Mouse (Mus musculus) forebrain, embryonic 15.5 days (tissue): Measurements from ENCODE around the gene Xirp1. TPM values are rescaled to one million over a fixed set of nuclear protein-coding genes. Genes with fewer than 3 reads are reported as not detected.

Experiments
- ATAC-seq: fragments of 200-750 bp; cut with Nextera tagmentation; replicated peaks from 2 replicates; pipeline ENCODE4 v1.8.0; 2017; ENCODE audit warnings: mild to moderate bottlenecking, moderate TSS enrichment, moderate library complexity
- H3K27ac ChIP-seq: fragments of 300-500 bp; sonication (generic); replicated peaks from 2 replicates; pipeline ENCODE4 v1.5.1; 2015; ENCODE audit warnings: mild to moderate bottlenecking, inconsistent platforms
- H3K27me3 ChIP-seq: fragments of 300-500 bp; sonication (generic); 2 replicates; pipeline ENCODE4 v1.6.1; 2015; ENCODE audit warnings: inconsistent platforms
- H3K36me3 ChIP-seq: fragments of 300-500 bp; sonication (generic); 2 replicates; pipeline ENCODE4 v1.6.1; 2015; ENCODE audit warnings: mild to moderate bottlenecking, inconsistent platforms
- H3K4me1 ChIP-seq: fragments of 300-500 bp; sonication (generic); 2 replicates; pipeline ENCODE4 v1.6.1; 2015; ENCODE audit warnings: inconsistent platforms
- H3K4me2 ChIP-seq: fragments of 300-500 bp; sonication (generic); replicated peaks from 2 replicates; pipeline ENCODE4 v1.6.1; 2015; ENCODE audit warnings: mild to moderate bottlenecking, inconsistent platforms
- H3K4me3 ChIP-seq: fragments of 300-500 bp; sonication (generic); 2 replicates; pipeline ENCODE4 v1.5.1; 2015; ENCODE audit warnings: mild to moderate bottlenecking, inconsistent platforms
- H3K9ac ChIP-seq: fragments of 300-500 bp; sonication (generic); replicated peaks from 2 replicates; pipeline ENCODE4 v1.6.1; 2015; ENCODE audit warnings: mild to moderate bottlenecking, inconsistent platforms
- H3K9me3 ChIP-seq: fragments of 300-500 bp; sonication (generic); 2 replicates; pipeline ENCODE4 v1.6.1; 2016; ENCODE audit warnings: inconsistent platforms
- WGBS: fragments of 180-500 bp; shearing (Covaris S2); methylation state at CpG from one replicate; pipeline ENCODE4 v1.1.7; 2015; ENCODE audit warnings: mixed read lengths; 5-methylcytosine and 5-hydroxymethylcytosine counted together
- polyA plus RNA-seq: library from polyadenylated mRNA; unstranded; fragments of >200 nt; fragmentation: Nextera tagmentation; extraction: Ambion mirVana; gene quantifications from 2 replicates; pipeline ENCODE4 v1.2.1, GENCODE M21; 2015

The Xirp1 gene
- polyA plus RNA-seq: not detected in 2 replicates

DNA sequence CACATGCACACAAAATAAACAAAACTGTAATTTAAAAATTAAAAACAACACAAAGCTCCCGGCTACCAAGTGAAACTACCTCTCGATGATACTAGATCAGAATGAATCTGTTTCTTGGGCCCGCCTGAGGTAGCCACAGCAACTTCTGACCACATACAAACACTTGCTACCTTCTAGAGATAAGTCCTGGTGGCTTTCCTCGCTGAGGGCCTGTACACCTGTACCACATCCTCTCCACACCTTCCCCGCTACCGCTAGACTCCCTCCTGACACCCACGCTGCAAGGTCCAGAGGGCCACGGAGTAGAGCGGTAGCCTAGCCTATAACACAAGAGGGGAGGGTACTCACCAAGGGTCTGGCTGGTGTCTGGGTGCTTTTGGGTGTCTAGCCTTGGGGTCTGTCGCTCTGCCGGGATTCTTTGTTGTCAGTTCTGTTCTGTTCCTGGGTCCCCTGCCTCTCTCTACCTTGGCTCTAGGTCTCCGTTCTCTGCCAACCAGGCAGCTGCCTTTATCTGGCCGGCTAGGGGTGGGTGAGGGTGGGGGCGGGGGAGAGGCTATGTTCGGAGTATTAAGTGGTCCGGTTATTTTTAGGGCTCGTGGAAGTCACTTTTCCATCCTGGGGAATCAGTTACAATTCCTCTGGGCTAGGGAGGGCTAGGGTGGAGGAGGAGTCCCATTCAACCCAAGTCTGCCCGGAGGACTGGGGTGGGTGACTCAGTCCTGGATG is at the start of gene Xirp1:
Xirp1 (minus strand) TSS at position 513 of the 726 bp plus-strand sequence.
- H3K9ac ChIP-seq: no peak within 1 kb of the TSS
- H3K4me3 ChIP-seq: no peak within 1 kb of the TSS
- H3K4me1 ChIP-seq: peaks cover 14% of the 10 kb centered on the region; the same call in 1 of the 2 replicates
- no peaks in the 10 kb centered on the region for H3K9me3 ChIP-seq
- 89% methylated on average over 18 of the region's 18 CpGs for WGBS
- no peak for ATAC-seq
- H3K27me3 ChIP-seq: no peaks in the 10 kb centered on the region
- H3K27ac ChIP-seq: no peak within 1 kb of the TSS
- H3K4me2 ChIP-seq: no peak within 1 kb of the TSS
- H3K36me3 ChIP-seq: no peaks in the 10 kb centered on the region

- Histone ChIP-seq H3K27ac (no peak overlapping the region), H3K4me2 (no peak overlapping the region), H3K4me3 (no peak overlapping the region), H3K36me3 (no peaks in the 10 kb centered on the region), H3K4me1 (0 out of 2 replicates have a peak, but pooled peaks cover 2% of the 10 kb centered on the region), H3K9me3 (no peaks in the 10 kb centered on the region), H3K27me3 (no peaks in the 10 kb centered on the region), H3K9ac (no peak overlapping the region)
- no peak for ATAC-seq
- WGBS: 12% methylated on average over 3 of the region's 3 CpGs
These were observed 49.8 kb upstream of the Xirp1 start for GRCm38 (mm10) chr9:120073169-120073568.

DNA sequence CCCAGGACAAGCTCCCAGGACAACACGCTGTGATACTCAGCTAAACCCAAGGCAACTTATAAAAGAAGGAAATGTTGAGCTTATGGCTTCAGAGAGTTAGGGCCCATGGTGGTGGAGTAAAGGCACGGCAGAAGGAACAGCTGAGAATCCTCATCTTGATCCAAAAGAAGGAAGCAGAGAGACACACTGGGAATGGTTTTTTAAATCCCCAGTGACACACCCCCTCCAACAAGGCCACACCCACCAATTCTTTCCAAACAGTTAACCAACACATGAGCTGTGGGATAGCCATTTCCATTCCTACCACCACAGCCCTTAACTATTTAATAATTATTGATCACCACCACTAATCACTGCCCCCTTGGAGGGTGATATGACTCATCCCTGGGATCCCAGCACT is 47.9 kb upstream of the Xirp1 start:
- no peaks in the 10 kb centered on the region for H3K9me3 ChIP-seq
- no peaks in the 10 kb centered on the region for H3K36me3 ChIP-seq
- no peak overlapping the region for H3K4me2 ChIP-seq
- H3K4me3 ChIP-seq: no peak overlapping the region
- H3K4me1 ChIP-seq: no peaks in the 10 kb centered on the region
- H3K9ac ChIP-seq: no peak overlapping the region
- no peaks in the 10 kb centered on the region for H3K27me3 ChIP-seq
- 79% methylated on average over 2 of the region's 2 CpGs for WGBS
- no peak for ATAC-seq
- H3K27ac ChIP-seq: no peak overlapping the region

DNA sequence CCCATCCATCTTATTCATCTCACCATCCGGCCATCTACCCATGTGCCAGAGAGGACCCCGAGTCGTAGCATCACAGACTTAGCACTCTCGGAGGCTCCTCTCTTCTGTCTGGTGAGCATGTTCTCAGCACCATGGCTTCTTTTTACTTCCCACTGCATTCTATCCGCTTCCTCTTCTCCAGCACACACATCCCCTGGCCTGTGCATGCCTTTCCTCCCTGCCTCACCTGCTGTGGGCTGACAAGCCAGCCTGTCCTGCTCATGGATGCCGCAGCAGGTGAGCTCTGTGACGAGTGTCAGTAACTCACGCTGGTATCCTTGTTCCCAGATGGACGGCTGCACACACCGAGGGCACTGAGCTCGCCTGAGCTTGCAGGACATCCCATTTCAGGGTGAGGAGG is 46.4 kb upstream of the Xirp1 start, which contains the start of gene Cx3cr1:
Cx3cr1 (minus strand) TSS at position 101 of the 400 bp plus-strand sequence.
- H3K27ac ChIP-seq: no peak within 1 kb of the TSS
- WGBS: 88% methylated on average over 11 of the region's 11 CpGs
- H3K4me2 ChIP-seq: no peak within 1 kb of the TSS
- H3K4me3 ChIP-seq: no peak within 1 kb of the TSS
- H3K4me1 ChIP-seq: no peaks in the 10 kb centered on the region
- no peaks in the 10 kb centered on the region for H3K27me3 ChIP-seq
- no peaks in the 10 kb centered on the region for H3K9me3 ChIP-seq
- no peak for ATAC-seq
- no peak within 1 kb of the TSS for H3K9ac ChIP-seq
- H3K36me3 ChIP-seq: no peaks in the 10 kb centered on the region

- 69% methylated on average over 10 of the region's 10 CpGs for WGBS
These were observed 44.6 kb upstream of the Xirp1 start for GRCm38 (mm10) chr9:120068047-120068446.

DNA sequence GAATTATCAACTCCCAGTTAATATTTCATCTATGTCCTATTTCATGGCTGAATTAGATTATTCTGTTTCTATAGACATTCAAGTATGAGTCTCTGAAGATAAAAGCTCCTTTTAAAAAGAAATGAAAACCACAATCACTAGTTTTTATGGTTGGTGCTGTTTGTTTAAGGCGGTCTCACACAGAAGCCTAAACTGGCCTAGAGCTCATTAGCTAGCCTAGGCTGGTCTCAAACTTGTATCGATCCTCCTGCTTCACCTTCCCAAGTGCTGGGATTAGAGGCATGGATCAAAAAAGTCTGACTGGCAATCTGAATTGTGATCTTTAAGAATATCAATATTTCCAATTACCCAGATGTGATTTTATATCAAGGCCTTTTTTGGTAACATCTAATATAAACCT is 44.2 kb upstream of the Xirp1 start:
- Histone ChIP-seq H3K4me1 (no peaks in the 10 kb centered on the region), H3K4me2 (no peak overlapping the region), H3K27ac (no peak overlapping the region), H3K9me3 (no peaks in the 10 kb centered on the region), H3K36me3 (no peaks in the 10 kb centered on the region), H3K9ac (no peak overlapping the region), H3K27me3 (no peaks in the 10 kb centered on the region), H3K4me3 (no peak overlapping the region)
- no peak for ATAC-seq
- 82% methylated on average over 2 of the region's 2 CpGs for WGBS

More at GRCm38 (mm10) chr9:120068047-120068446, 44.6 kb upstream of the Xirp1 start:
- no peaks in the 10 kb centered on the region for H3K27me3 ChIP-seq
- H3K27ac ChIP-seq: no peak overlapping the region
- no peak overlapping the region for H3K4me2 ChIP-seq
- no peaks in the 10 kb centered on the region for H3K4me1 ChIP-seq
- no peak overlapping the region for H3K4me3 ChIP-seq
- H3K36me3 ChIP-seq: no peaks in the 10 kb centered on the region
- no peak for ATAC-seq
- H3K9me3 ChIP-seq: no peaks in the 10 kb centered on the region
- H3K9ac ChIP-seq: no peak overlapping the region

DNA sequence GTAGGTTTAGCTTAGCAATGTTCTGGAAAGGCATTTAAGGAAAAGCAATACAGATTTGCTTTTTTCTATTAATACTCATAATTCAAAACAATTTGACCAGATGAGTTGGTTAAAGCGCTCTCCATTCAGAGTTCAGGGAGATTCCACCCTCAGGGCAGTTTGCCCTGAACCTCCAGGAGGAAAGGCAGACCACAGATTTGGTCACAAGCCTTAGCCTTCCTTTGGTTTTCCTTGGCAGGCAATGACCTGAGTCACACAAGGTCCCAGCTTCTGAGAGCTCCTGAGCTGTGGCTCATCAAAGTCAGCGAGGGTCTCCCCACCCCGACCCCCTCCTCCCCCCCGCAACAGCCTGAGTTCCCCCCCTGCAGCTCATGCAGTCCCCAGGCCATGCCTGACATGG is 40.9 kb upstream of the Xirp1 start:
- 85% methylated on average over 4 of the region's 4 CpGs for WGBS
- Histone ChIP-seq H3K27me3 (no peaks in the 10 kb centered on the region), H3K9me3 (no peaks in the 10 kb centered on the region), H3K4me1 (no peaks in the 10 kb centered on the region), H3K4me3 (no peak overlapping the region), H3K4me2 (no peak overlapping the region), H3K27ac (no peak overlapping the region), H3K36me3 (no peaks in the 10 kb centered on the region), H3K9ac (no peak overlapping the region)
- ATAC-seq: no peak

GRCm38 (mm10) chr9:120058730-120059129 is 35.3 kb upstream of the Xirp1 start:
- Histone ChIP-seq H3K4me1 (no peaks in the 10 kb centered on the region), H3K9ac (no peak overlapping the region), H3K36me3 (no peaks in the 10 kb centered on the region), H3K27me3 (no peaks in the 10 kb centered on the region), H3K9me3 (no peaks in the 10 kb centered on the region), H3K4me2 (no peak overlapping the region), H3K27ac (no peak overlapping the region), H3K4me3 (no peak overlapping the region)
- 74% methylated on average over 3 of the region's 3 CpGs for WGBS
- no peak for ATAC-seq

DNA sequence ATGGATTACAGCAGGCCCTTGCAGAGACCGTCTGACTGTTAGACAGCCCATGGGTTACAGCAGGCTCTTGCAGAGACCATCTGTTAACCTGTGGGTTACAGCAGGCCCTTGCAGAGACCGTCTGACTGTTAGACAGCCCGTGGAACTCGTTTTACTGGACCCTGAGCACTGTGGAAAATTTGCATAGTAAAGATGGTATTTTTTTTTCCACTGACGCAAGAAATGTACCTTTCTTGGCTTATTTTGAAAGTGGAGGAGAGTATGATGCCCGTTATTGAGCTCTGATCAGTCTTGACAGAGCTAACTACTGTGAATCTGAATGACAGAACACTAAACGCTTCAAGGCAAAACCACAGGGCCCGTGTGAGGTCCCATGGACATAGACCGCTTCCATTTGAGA is 32.8 kb upstream of the Xirp1 start:
- H3K4me2 ChIP-seq: no peak overlapping the region

GRCm38 (mm10) chr9:120054545-120055277 is 31.3 kb upstream of the Xirp1 start:
- H3K27ac ChIP-seq: no peak overlapping the region
- H3K4me2 ChIP-seq: no peak overlapping the region
- H3K27me3 ChIP-seq: no peaks in the 10 kb centered on the region
- no peak overlapping the region for H3K9ac ChIP-seq
- WGBS: 45% methylated on average over 8 of the region's 8 CpGs
- ATAC-seq: no peak
- H3K36me3 ChIP-seq: no peaks in the 10 kb centered on the region
- no peaks in the 10 kb centered on the region for H3K4me1 ChIP-seq
- H3K9me3 ChIP-seq: no peaks in the 10 kb centered on the region
- H3K4me3 ChIP-seq: no peak overlapping the region

More for the DNA sequence above, 32.8 kb upstream of the Xirp1 start:
- Histone ChIP-seq H3K4me3 (no peak overlapping the region), H3K9me3 (no peaks in the 10 kb centered on the region), H3K27ac (no peak overlapping the region), H3K36me3 (no peaks in the 10 kb centered on the region), H3K9ac (no peak overlapping the region), H3K27me3 (no peaks in the 10 kb centered on the region), H3K4me1 (no peaks in the 10 kb centered on the region)
- ATAC-seq: no peak
- 85% methylated on average over 9 of the region's 9 CpGs for WGBS

DNA sequence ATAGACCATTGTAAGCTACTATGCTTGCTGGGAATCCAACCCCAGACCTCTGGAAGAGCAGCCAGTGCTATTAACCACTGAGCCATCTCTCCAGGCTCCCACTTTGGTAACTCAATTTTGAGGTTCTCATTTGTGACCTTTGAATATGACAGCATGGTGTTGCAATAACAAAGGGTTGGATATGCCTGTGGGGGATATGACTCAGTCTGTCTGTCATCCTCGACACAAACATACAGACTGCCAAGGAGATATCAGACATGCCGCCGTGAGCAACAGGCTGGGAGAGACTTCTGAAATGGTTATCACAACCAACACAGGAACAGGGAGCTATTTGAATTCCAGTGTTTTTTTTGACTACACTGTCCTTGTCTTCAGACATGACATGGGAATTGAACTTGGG is 26.0 kb upstream of the Xirp1 start:
- Histone ChIP-seq H3K36me3 (no peaks in the 10 kb centered on the region), H3K27ac (no peak overlapping the region), H3K4me1 (no peaks in the 10 kb centered on the region), H3K9ac (no peak overlapping the region), H3K27me3 (no peaks in the 10 kb centered on the region), H3K9me3 (no peaks in the 10 kb centered on the region), H3K4me3 (no peak overlapping the region), H3K4me2 (no peak overlapping the region)
- 81% methylated on average over 3 of the region's 3 CpGs for WGBS
- no peak for ATAC-seq

DNA sequence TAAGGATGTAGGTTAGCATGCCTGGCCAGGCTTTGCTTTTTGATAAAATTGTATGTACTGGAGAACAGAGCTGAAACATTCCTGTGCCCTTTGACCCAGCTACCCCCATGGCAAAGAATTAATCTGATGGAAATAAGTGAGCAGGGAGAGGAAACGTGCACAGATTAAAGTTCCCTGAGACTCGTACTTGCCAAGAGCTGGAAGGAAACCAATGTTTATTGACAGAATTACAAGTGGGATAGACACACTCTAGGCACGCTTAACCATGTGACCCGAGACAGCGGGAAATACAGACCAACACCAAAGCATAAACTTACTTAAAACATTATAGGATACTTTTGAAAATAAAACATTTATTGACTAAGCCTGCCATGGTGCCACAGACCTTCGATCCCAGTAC is 25.1 kb upstream of the Xirp1 start:
- no peak overlapping the region for H3K9ac ChIP-seq
- H3K9me3 ChIP-seq: no peaks in the 10 kb centered on the region
- H3K4me2 ChIP-seq: no peak overlapping the region
- no peaks in the 10 kb centered on the region for H3K36me3 ChIP-seq
- no peak overlapping the region for H3K4me3 ChIP-seq
- WGBS: 66% methylated on average over 6 of the region's 6 CpGs
- no peak overlapping the region for H3K27ac ChIP-seq
- ATAC-seq: no peak
- H3K4me1 ChIP-seq: 0 out of 2 replicates have a peak, but pooled peaks cover 2% of the 10 kb centered on the region
- no peaks in the 10 kb centered on the region for H3K27me3 ChIP-seq
